Mouse (Mus musculus) hindbrain, embryonic 11.5 days (tissue): ENCODE results near the gene Iqgap2. TPM values are rescaled to one million over a fixed set of nuclear protein-coding genes. Genes with fewer than 3 reads are reported as not detected.

Experiments
- ATAC-seq: fragments of 200-750 bp; cut with Nextera tagmentation; 2 replicates; pipeline ENCODE4 v1.8.0; 2017; ENCODE audit warnings: mild to moderate bottlenecking, moderate TSS enrichment, moderate library complexity; ENCODE audit not compliant: low FRiP score
- DNase-seq: peaks from one replicate; pipeline ENCODE4 v3.0.0-alpha.2; 2015; ENCODE audit warnings: low spot score
- H3K27ac ChIP-seq: fragments of 300-500 bp; sonication (generic); 2 replicates; pipeline ENCODE4 v1.5.1; 2014; ENCODE audit warnings: mild to moderate bottlenecking, low read depth, low read length
- H3K27me3 ChIP-seq: fragments of 300-500 bp; sonication (generic); 2 replicates; pipeline ENCODE4 v1.6.1; 2014; ENCODE audit warnings: mild to moderate bottlenecking, low read length, moderate library complexity, mixed read lengths; ENCODE audit not compliant: control insufficient read depth, insufficient read depth
- H3K36me3 ChIP-seq: fragments of 300-500 bp; sonication (generic); 2 replicates; pipeline ENCODE4 v1.6.1; 2014; ENCODE audit warnings: mild to moderate bottlenecking, low read length, moderate library complexity, mixed read lengths; ENCODE audit not compliant: control insufficient read depth, insufficient read depth
- H3K4me1 ChIP-seq: fragments of 300-500 bp; sonication (generic); replicated peaks from 2 replicates; pipeline ENCODE4 v1.6.1; 2014; ENCODE audit warnings: low read length, mixed read lengths; ENCODE audit not compliant: control insufficient read depth, insufficient read depth
- H3K4me2 ChIP-seq: fragments of 300-500 bp; sonication (generic); replicated peaks from 2 replicates; pipeline ENCODE4 v1.6.1; 2014; ENCODE audit warnings: mild to moderate bottlenecking, low read depth, low read length
- H3K4me3 ChIP-seq: fragments of 300-500 bp; sonication (generic); 2 replicates; pipeline ENCODE4 v1.5.1; 2014; ENCODE audit warnings: low read depth, low read length
- H3K9ac ChIP-seq: fragments of 300-500 bp; sonication (generic); 2 replicates; pipeline ENCODE4 v1.6.1; 2014; ENCODE audit warnings: low read depth, low read length
- H3K9me3 ChIP-seq: fragments of 300-500 bp; sonication (generic); 2 replicates; pipeline ENCODE4 v1.6.1; 2016; ENCODE audit warnings: low read length; ENCODE audit not compliant: control insufficient read depth
- WGBS: fragments of 180-500 bp; shearing (Covaris S2); extraction: QIAGEN DNeasy Blood & Tissue Kit; methylation state at CpG from one replicate; pipeline ENCODE4 v1.1.7; 2014; 5-methylcytosine and 5-hydroxymethylcytosine counted together
- polyA plus RNA-seq: library from polyadenylated mRNA; unstranded; fragments of >200 nt; fragmentation: Nextera tagmentation; extraction: Ambion mirVana; gene quantifications from 2 replicates; pipeline ENCODE4 v1.2.1, GENCODE M21; 2014

Iqgap2 gene
- polyA plus RNA-seq, 1 experiment from 2014 or later, result 20.7 TPM

GRCm38 (mm10) chr13:95782969-95783332 lies 108.8 kb downstream of the Iqgap2 start:
- Histone ChIP-seq H3K27me3 (no peaks in the 10 kb centered on the region), H3K9me3 (no peaks in the 10 kb centered on the region), H3K4me3 (no peak overlapping the region), H3K4me1 (peaks cover 3% of the 10 kb centered on the region), H3K36me3 (no peaks in the 10 kb centered on the region), H3K9ac (no peak overlapping the region), H3K4me2 (no peak overlapping the region), H3K27ac (no peak overlapping the region)
- ATAC-seq, result no peak
- DNase-seq, result no peak
- 62% methylated on average over 2 of the region's 2 CpGs for WGBS

- H3K9me3 ChIP-seq, result no peaks in the 10 kb centered on the region
- no peaks in the 10 kb centered on the region for H3K27me3 ChIP-seq
- H3K9ac ChIP-seq, result no peak overlapping the region
- no peak for ATAC-seq
- DNase-seq, result peak; percentile 15
- H3K4me2 ChIP-seq, result no peak overlapping the region
- no peak overlapping the region for H3K27ac ChIP-seq
- H3K4me1 ChIP-seq, result peaks cover 3% of the 10 kb centered on the region
- H3K4me3 ChIP-seq, result no peak overlapping the region
- WGBS, result 68% methylated on average over 15 of the region's 15 CpGs
- no peaks in the 10 kb centered on the region for H3K36me3 ChIP-seq
These were observed 109.3 kb downstream of the Iqgap2 start for GRCm38 (mm10) chr13:95782311-95782968.

- H3K36me3 ChIP-seq, result no peaks in the 10 kb centered on the region
- no peaks in the 10 kb centered on the region for H3K27me3 ChIP-seq
- no peak overlapping the region for H3K9ac ChIP-seq
- H3K4me1 ChIP-seq, result peaks cover 6% of the 10 kb centered on the region
- no peak overlapping the region for H3K4me2 ChIP-seq
- ATAC-seq, result no peak
- no peak overlapping the region for H3K4me3 ChIP-seq
- 72% methylated on average over 7 of the region's 7 CpGs for WGBS
- no peak for DNase-seq
- no peak overlapping the region for H3K27ac ChIP-seq
- H3K9me3 ChIP-seq, result no peaks in the 10 kb centered on the region
These were observed 111.7 kb downstream of the Iqgap2 start for GRCm38 (mm10) chr13:95780038-95780437.

- H3K27me3 ChIP-seq, result no peaks in the 10 kb centered on the region
- H3K4me1 ChIP-seq, result peaks cover 6% of the 10 kb centered on the region
- no peak overlapping the region for H3K4me2 ChIP-seq
- H3K9ac ChIP-seq, result no peak overlapping the region
- DNase-seq (no peak), ATAC-seq (no peak)
- no peaks in the 10 kb centered on the region for H3K9me3 ChIP-seq
- no peak overlapping the region for H3K4me3 ChIP-seq
- H3K27ac ChIP-seq, result no peak overlapping the region
- no peaks in the 10 kb centered on the region for H3K36me3 ChIP-seq
- 81% methylated on average over 8 of the region's 8 CpGs for whole genome bisulfite sequencing
These were observed 112.5 kb downstream of the Iqgap2 start for GRCm38 (mm10) chr13:95779261-95779660.

GRCm38 (mm10) chr13:95778761-95779161 lies 113.0 kb downstream of the Iqgap2 start:
- DNase-seq (peak; percentile 36), ATAC-seq (no peak)
- H3K9me3 ChIP-seq, result no peaks in the 10 kb centered on the region
- H3K4me2 ChIP-seq, result no peak overlapping the region
- no peak overlapping the region for H3K27ac ChIP-seq
- H3K4me3 ChIP-seq, result no peak overlapping the region
- no peaks in the 10 kb centered on the region for H3K36me3 ChIP-seq
- H3K27me3 ChIP-seq, result no peaks in the 10 kb centered on the region
- WGBS, result 67% methylated on average over 9 of the region's 9 CpGs
- peaks cover 7% of the 10 kb centered on the region for H3K4me1 ChIP-seq
- H3K9ac ChIP-seq, result no peak overlapping the region

- Histone ChIP-seq H3K36me3 (no peaks in the 10 kb centered on the region), H3K4me2 (no peak overlapping the region), H3K4me3 (no peak overlapping the region), H3K27me3 (no peaks in the 10 kb centered on the region), H3K9me3 (no peaks in the 10 kb centered on the region), H3K4me1 (peaks cover 7% of the 10 kb centered on the region), H3K9ac (no peak overlapping the region), H3K27ac (no peak overlapping the region)
- no peak for DNase-seq
- WGBS, result 76% methylated on average over 5 of the region's 5 CpGs
- no peak for ATAC-seq
These were observed 113.9 kb downstream of the Iqgap2 start for GRCm38 (mm10) chr13:95777651-95778391.

GRCm38 (mm10) chr13:95777237-95777636 lies 114.5 kb downstream of the Iqgap2 start:
- ATAC-seq (no peak), DNase-seq (peak; percentile 69)
- Histone ChIP-seq H3K9ac (no peak overlapping the region), H3K27me3 (no peaks in the 10 kb centered on the region), H3K27ac (no peak overlapping the region), H3K4me3 (no peak overlapping the region), H3K4me1 (peaks cover 7% of the 10 kb centered on the region), H3K4me2 (no peak overlapping the region), H3K36me3 (no peaks in the 10 kb centered on the region), H3K9me3 (no peaks in the 10 kb centered on the region)
- 33% methylated on average over 2 of the region's 2 CpGs for WGBS

- H3K27ac ChIP-seq, result peak overlapping the region; percentile 71
- peak; percentile 86 for ATAC-seq
- H3K4me3 ChIP-seq, result no peak overlapping the region
- no peak overlapping the region for H3K4me2 ChIP-seq
- WGBS, result 23% methylated on average over 11 of the region's 11 CpGs
- no peaks in the 10 kb centered on the region for H3K36me3 ChIP-seq
- no peaks in the 10 kb centered on the region for H3K9me3 ChIP-seq
- H3K27me3 ChIP-seq, result no peaks in the 10 kb centered on the region
- H3K4me1 ChIP-seq, result peaks cover 7% of the 10 kb centered on the region; the same call in 1 of the 2 replicates
- peak; percentile 68 for DNase-seq
- H3K9ac ChIP-seq, result no peak overlapping the region
These were observed 116.6 kb downstream of the Iqgap2 start for GRCm38 (mm10) chr13:95774966-95775696.
